Comparison of ENCODE assay signal across 27 mouse cellular contexts in genomic region chr8:91941005-91941404, GRCm38 (mm10).
DNase-seq lines count a peak whose midpoint lies in the region; ATAC-seq lines count a peak whose summit lies in the region.
"Had no signal": no experiment of that assay in that cellular context is flagged by ENCODE, and none has a peak within 500 bp of the region (broad histone marks: within the 10 kb centered on the region; RNA-seq: fewer than 3 reads in every experiment).

No protein-coding gene starts in this region.

- H3K4me2 ChIP-seq in forebrain, embryonic 15.5 days (replicated peaks): no peak overlapping the region
- no peak overlapping the region for H3K4me2 ChIP-seq in neural tube, embryonic 11.5 days (ENCODE audit: low read depth)
- H3K4me2 ChIP-seq: heart, embryonic 13.5 days; hindbrain, embryonic 12.5 days; hindbrain, embryonic 15.5 days; intestine, embryonic 15.5 days had no signal

- H3K9me3 ChIP-seq in forebrain, embryonic 10.5 days: no peaks in the 10 kb centered on the region
- no peaks in the 10 kb centered on the region for H3K9me3 ChIP-seq in forebrain, embryonic 15.5 days
- no peaks in the 10 kb centered on the region for H3K9me3 ChIP-seq in embryonic facial prominence, embryonic 10.5 days
- H3K9me3 ChIP-seq in neural tube, embryonic 11.5 days (ENCODE audit: control insufficient read depth, low read length): no peaks in the 10 kb centered on the region
- H3K9me3 ChIP-seq: heart, embryonic 10.5 days; hindbrain, embryonic 12.5 days; hindbrain, embryonic 15.5 days; intestine, embryonic 15.5 days had no signal

- H3K27me3 ChIP-seq in forebrain, embryonic 10.5 days (ENCODE audit: poor library complexity, severe bottlenecking): peaks cover 39% of the 10 kb centered on the region
- no peaks in the 10 kb centered on the region for H3K27me3 ChIP-seq in forebrain, embryonic 15.5 days
- H3K27me3 ChIP-seq in embryonic facial prominence, embryonic 10.5 days (replicated peaks; ENCODE audit: low read depth, poor library complexity, severe bottlenecking): peaks cover 30% of the 10 kb centered on the region
- H3K27me3 ChIP-seq in neural tube, embryonic 11.5 days (ENCODE audit: control insufficient read depth, insufficient read depth, low read length): no peaks in the 10 kb centered on the region
- H3K27me3 ChIP-seq: CH12.LX, Patski had no signal

- no peaks in the 10 kb centered on the region for H3K36me3 ChIP-seq in forebrain, embryonic 10.5 days (replicated peaks)
- H3K36me3 ChIP-seq in forebrain, embryonic 15.5 days: no peaks in the 10 kb centered on the region
- H3K36me3 ChIP-seq in embryonic facial prominence, embryonic 10.5 days (replicated peaks): no peaks in the 10 kb centered on the region
- H3K36me3 ChIP-seq in neural tube, embryonic 11.5 days (ENCODE audit: control insufficient read depth, insufficient read depth, low read length): no peaks in the 10 kb centered on the region
- H3K36me3 ChIP-seq: G1E; heart, embryonic 10.5 days; heart, embryonic 13.5 days; hindbrain, embryonic 12.5 days; hindbrain, embryonic 15.5 days; intestine, embryonic 15.5 days had no signal

- H3K4me1 ChIP-seq in forebrain, embryonic 10.5 days: peaks cover 9% of the 10 kb centered on the region
- H3K4me1 ChIP-seq in forebrain, embryonic 15.5 days: no peaks in the 10 kb centered on the region
- peaks cover 24% of the 10 kb centered on the region for H3K4me1 ChIP-seq in embryonic facial prominence, embryonic 10.5 days
- H3K4me1 ChIP-seq in neural tube, embryonic 11.5 days (ENCODE audit: control insufficient read depth, insufficient read depth, low read length): peaks cover 3% of the 10 kb centered on the region; the same call in 1 of the 2 replicates
- H3K4me1 ChIP-seq: heart, embryonic 13.5 days; hindbrain, embryonic 15.5 days; intestine, embryonic 15.5 days had no signal

- ATAC-seq in forebrain, embryonic 15.5 days (replicated peaks): no peak
- no peak for ATAC-seq in neural tube, embryonic 11.5 days (ENCODE audit: insufficient read depth, low FRiP score, low TSS enrichment)
- ATAC-seq in granulocyte monocyte progenitor cell, adult 5-6 weeks (replicated peaks; ENCODE audit: poor library complexity, severe bottlenecking): no peak
- ATAC-seq: forebrain, embryonic 14.5 days; intestine, embryonic 15.5 days; Patski had no signal

- no peak overlapping the region for H3K4me3 ChIP-seq in forebrain, embryonic 10.5 days
- H3K4me3 ChIP-seq in forebrain, embryonic 15.5 days: no peak overlapping the region
- H3K4me3 ChIP-seq in embryonic facial prominence, embryonic 10.5 days: no peak overlapping the region
- H3K4me3 ChIP-seq in neural tube, embryonic 11.5 days (ENCODE audit: low read depth, low read length): no peak overlapping the region
- H3K4me3 ChIP-seq: heart, adult 2 months; heart, embryonic 10.5 days; heart, embryonic 13.5 days; hindbrain, embryonic 12.5 days; hindbrain, embryonic 15.5 days; intestine, embryonic 15.5 days had no signal

- H3K9ac ChIP-seq in forebrain, embryonic 15.5 days (replicated peaks): no peak overlapping the region
- no peak overlapping the region for H3K9ac ChIP-seq in neural tube, embryonic 11.5 days (ENCODE audit: low read length)
- H3K9ac ChIP-seq: heart, embryonic 13.5 days; hindbrain, embryonic 12.5 days; hindbrain, embryonic 15.5 days; intestine, embryonic 15.5 days had no signal

- 0 out of 2 replicates have a peak overlapping the region, but pooled peaks have one; percentile 30 for H3K27ac ChIP-seq in forebrain, embryonic 10.5 days
- H3K27ac ChIP-seq in forebrain, embryonic 15.5 days (replicated peaks): no peak overlapping the region
- H3K27ac ChIP-seq in embryonic facial prominence, embryonic 10.5 days (replicated peaks): peak overlapping the region; percentile 32
- H3K27ac ChIP-seq in neural tube, embryonic 11.5 days (ENCODE audit: low read depth, low read length): no peak overlapping the region
- H3K27ac ChIP-seq: heart, adult 2 months; heart, embryonic 10.5 days; heart, embryonic 13.5 days; hindbrain, embryonic 12.5 days; hindbrain, embryonic 15.5 days; intestine, embryonic 15.5 days had no signal

- 28% methylated on average over 5 of the region's 5 CpGs for WGBS in forebrain, embryonic 10.5 days
- WGBS in forebrain, embryonic 15.5 days: 24% methylated on average over 5 of the region's 5 CpGs
- 16% methylated on average over 5 of the region's 5 CpGs for WGBS in embryonic facial prominence, embryonic 10.5 days
- WGBS in neural tube, embryonic 11.5 days: 15% methylated on average over 5 of the region's 5 CpGs

- no peak for DNase-seq in forebrain, embryonic 10.5 days (ENCODE audit: extremely low spot score, low spot score)
- peak; percentile 33 for DNase-seq in embryo, embryonic 10.5 days (ENCODE audit: low spot score)
- DNase-seq in embryonic facial prominence, embryonic 10.5 days (ENCODE audit: low spot score): peak; percentile 43
- DNase-seq in neural tube, embryonic 11.5 days (ENCODE audit: low spot score): peak; percentile 17
- DNase-seq in thymus, postnatal 25 days: no peak
- DNase-seq in urinary bladder, postnatal 10 days (ENCODE audit: low spot score): no peak
- DNase-seq: adrenal gland, postnatal 10 days; adrenal gland, postnatal 36 days; B cell, adult 2 months; cerebellum, adult 18-20 months; cerebellum, adult 9-10 months; cerebellum, postnatal 25 days; gastrocnemius, postnatal 25 days; heart, adult 2 months; heart, postnatal 14 days; heart, postnatal 4 days had no signal

Comparison
In these comparisons a context has a peak if more than half of its experiments do, and no peak if none do; other contexts are left out.
1. H3K27ac ChIP-seq: peak in forebrain, embryonic 10.5 days (single experiment) and embryonic facial prominence, embryonic 10.5 days (single experiment); none in forebrain, embryonic 15.5 days (single experiment) and neural tube, embryonic 11.5 days (single experiment).
2. DNase-seq: peak in embryo, embryonic 10.5 days (single experiment), embryonic facial prominence, embryonic 10.5 days (single experiment) and neural tube, embryonic 11.5 days (single experiment); none in forebrain, embryonic 10.5 days (single experiment), thymus, postnatal 25 days (single experiment) and urinary bladder, postnatal 10 days (single experiment).